Mouse (Mus musculus) bone marrow, adult 2 months (tissue): ENCODE data around the gene Ap1s3.
"Not testable (repeated sequence)": the region's sequence is repeated elsewhere in the genome, so short reads cannot be mapped to it uniquely, and the experiment has no call there.

Source experiments
- CTCF ChIP-seq: fragments of 200-500 bp; IDR thresholded peaks from 2 replicates; pipeline ENCODE4 v1.5.1; 2011; ENCODE audit warnings: low read length, control low read depth; ENCODE audit not compliant: control insufficient read depth, insufficient read depth
- POLR2A ChIP-seq: fragments of 200-500 bp; IDR thresholded peaks from 2 replicates; pipeline ENCODE4 v1.6.1; 2011; ENCODE audit warnings: low read depth, mild to moderate bottlenecking, control low read depth, low read length, borderline replicate concordance; ENCODE audit not compliant: control insufficient read depth

DNA sequence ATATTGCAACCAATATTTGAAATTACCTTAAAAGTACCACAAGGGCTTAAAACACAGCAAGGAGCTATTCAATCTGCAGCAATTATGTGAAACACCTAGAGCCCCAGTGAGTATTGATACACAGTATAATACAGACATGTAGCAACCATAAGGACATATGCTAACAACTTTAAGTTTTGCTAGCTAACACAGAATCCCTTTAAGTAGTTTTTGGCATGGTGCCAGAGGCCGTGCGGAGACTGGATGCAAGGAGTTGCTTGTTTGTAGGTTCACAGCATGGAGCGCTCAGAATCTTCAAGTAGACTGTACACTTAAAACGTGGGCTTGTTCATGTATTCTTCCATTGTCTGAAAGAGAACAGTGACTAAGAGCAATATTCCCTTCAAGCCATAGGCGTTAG lies 62.9 kb downstream of the Ap1s3 start:
- TF ChIP-seq CTCF, POLR2A: not testable (repeated sequence)
